Mouse (Mus musculus): Measurements from ENCODE around the gene Zfp990. TPM values are rescaled to one million over a fixed set of nuclear protein-coding genes. Genes with fewer than 3 reads are reported as not detected.
"Not testable (repeated sequence)": the region's sequence is repeated elsewhere in the genome, so short reads cannot be mapped to it uniquely, and the experiment has no call there.

Zfp990 gene
- total RNA-seq, 1 experiment, result 149 TPM

- not testable (repeated sequence) for H3K36me3 ChIP-seq (ENCODE audit: control insufficient read depth, insufficient read depth, low read length, poor library complexity, severe bottlenecking); H3K9me3 ChIP-seq (ENCODE audit: control insufficient read depth, insufficient read depth, low read depth, low read length)
These were observed 35.3 kb downstream of the Zfp990 start for GRCm38 (mm10) chr4:145545734-145546349.

GRCm38 (mm10) chr4:145546477-145546876, 35.9 kb downstream of the Zfp990 start:
- in situ Hi-C loops (cut with MboI; ENCODE audit: low sequenced_read_pairs in 2 of 2, unreplicated experiment in 2 of 2), result loop anchor here in 1 of 2 experiments (25.0 kb wide), 1 partner anchor 1791 kb away; no protein-coding TSS in a partner anchor
- H3K9me3 ChIP-seq (ENCODE audit: control insufficient read depth, insufficient read depth, low read depth, low read length); DNase-seq (ENCODE audit: low read depth, low spot score); H3K4me3 ChIP-seq (ENCODE audit: insufficient read depth in 1 of 2, low read depth in 1 of 2, low read length in 2 of 2, poor library complexity in 1 of 2, severe bottlenecking in 1 of 2); H3K27ac ChIP-seq (ENCODE audit: insufficient read depth, low read depth, low read length, poor library complexity, severe bottlenecking); H3K4me1 ChIP-seq (ENCODE audit: control insufficient read depth in 2 of 2, insufficient read depth in 2 of 2, low read length in 2 of 2, poor library complexity in 1 of 2); H3K36me3 ChIP-seq (ENCODE audit: control insufficient read depth, insufficient read depth, low read length, poor library complexity, severe bottlenecking); H3K9ac ChIP-seq (ENCODE audit: insufficient read depth, low read depth, low read length, poor library complexity, severe bottlenecking): not testable (repeated sequence)

More at GRCm38 (mm10) chr4:145545734-145546349, 35.3 kb downstream of the Zfp990 start:
- not testable (repeated sequence) for H3K4me1 ChIP-seq (ENCODE audit: control insufficient read depth in 2 of 2, insufficient read depth in 2 of 2, low read length in 2 of 2, poor library complexity in 1 of 2); H3K27ac ChIP-seq (ENCODE audit: insufficient read depth, low read depth, low read length, poor library complexity, severe bottlenecking); DNase-seq (ENCODE audit: low read depth, low spot score); H3K4me3 ChIP-seq (ENCODE audit: insufficient read depth in 1 of 2, low read depth in 1 of 2, low read length in 2 of 2, poor library complexity in 1 of 2, severe bottlenecking in 1 of 2); H3K9ac ChIP-seq (ENCODE audit: insufficient read depth, low read depth, low read length, poor library complexity, severe bottlenecking)
- in situ Hi-C loops (cut with MboI; ENCODE audit: low sequenced_read_pairs in 2 of 2, unreplicated experiment in 2 of 2), result loop anchor here in 1 of 2 experiments (25.0 kb wide), 1 partner anchor 1791 kb away; no protein-coding TSS in a partner anchor

- no peak overlapping the region for H3K4me3 ChIP-seq (ENCODE audit: insufficient read depth in 1 of 2, low read depth in 1 of 2, low read length in 2 of 2, poor library complexity in 1 of 2, severe bottlenecking in 1 of 2)
- TF ChIP-seq CHD2 (IDR thresholded peaks at IDR 0.05; ENCODE audit: low read depth, low read length) (0 out of 2 replicates have a peak, but pooled peaks have one; percentile 43), HCFC1 (IDR thresholded peaks at IDR 0.05; ENCODE audit: borderline replicate concordance, insufficient read depth, low read length) (0 out of 2 replicates have a peak, but pooled peaks have one; percentile 5), MAFK (IDR thresholded peaks at IDR 0.05; ENCODE audit: insufficient read depth, low read depth, low read length) (no peak)
- H3K9ac ChIP-seq (ENCODE audit: insufficient read depth, low read depth, low read length, poor library complexity, severe bottlenecking), result no peak overlapping the region
- peaks cover 4% of the 10 kb centered on the region in 2 experiments for H3K4me1 ChIP-seq (ENCODE audit: control insufficient read depth in 2 of 2, insufficient read depth in 2 of 2, low read length in 2 of 2, poor library complexity in 1 of 2)
- H3K9me3 ChIP-seq (ENCODE audit: control insufficient read depth, insufficient read depth, low read depth, low read length), result no peaks in the 10 kb centered on the region
- no peaks in the 10 kb centered on the region; the same call in 1 of the 2 replicates for H3K36me3 ChIP-seq (ENCODE audit: control insufficient read depth, insufficient read depth, low read length, poor library complexity, severe bottlenecking)
- in situ Hi-C loops (cut with MboI; ENCODE audit: low sequenced_read_pairs in 2 of 2, unreplicated experiment in 2 of 2), result loop anchor here (5.0 to 25.0 kb wide), 3 partner anchors 1538 to 1961 kb away; no protein-coding TSS in a partner anchor
- H3K27ac ChIP-seq (ENCODE audit: insufficient read depth, low read depth, low read length, poor library complexity, severe bottlenecking), result no peak overlapping the region
- no peak for DNase-seq (ENCODE audit: low read depth, low spot score)
These were observed 46.1 kb downstream of the Zfp990 start for GRCm38 (mm10) chr4:145556680-145557079.

GRCm38 (mm10) chr4:145559505-145560099, 49.0 kb downstream of the Zfp990 start:
- Histone ChIP-seq H3K9me3 (ENCODE audit: control insufficient read depth, insufficient read depth, low read depth, low read length) (no peaks in the 10 kb centered on the region), H3K4me3 (ENCODE audit: insufficient read depth in 1 of 2, low read depth in 1 of 2, low read length in 2 of 2, poor library complexity in 1 of 2, severe bottlenecking in 1 of 2) (no peak overlapping the region), H3K4me1 (ENCODE audit: control insufficient read depth in 2 of 2, insufficient read depth in 2 of 2, low read length in 2 of 2, poor library complexity in 1 of 2) (peaks cover 4% of the 10 kb centered on the region in 2 experiments), H3K36me3 (ENCODE audit: control insufficient read depth, insufficient read depth, low read length, poor library complexity, severe bottlenecking) (no peaks in the 10 kb centered on the region; the same call in 1 of the 2 replicates), H3K9ac (ENCODE audit: insufficient read depth, low read depth, low read length, poor library complexity, severe bottlenecking) (no peak overlapping the region), H3K27ac (ENCODE audit: insufficient read depth, low read depth, low read length, poor library complexity, severe bottlenecking) (no peak overlapping the region)
- in situ Hi-C loops (cut with MboI; ENCODE audit: low sequenced_read_pairs in 2 of 2, unreplicated experiment in 2 of 2), result loop anchor here (5.0 to 25.0 kb wide), 3 partner anchors 1535 to 1958 kb away; no protein-coding TSS in a partner anchor
- TF ChIP-seq ZNF384 (IDR thresholded peaks at IDR 0.05; ENCODE audit: low read depth, low read length) (no peak), ZC3H11A (IDR thresholded peaks at IDR 0.05; ENCODE audit: borderline replicate concordance, low read depth, low read length) (no peak), MAFK (IDR thresholded peaks at IDR 0.05; ENCODE audit: insufficient read depth, low read depth, low read length) (no peak), CHD2 (IDR thresholded peaks at IDR 0.05; ENCODE audit: low read depth, low read length) (no peak), HCFC1 (IDR thresholded peaks at IDR 0.05; ENCODE audit: borderline replicate concordance, insufficient read depth, low read length) (no peak)
- no peak for DNase-seq (ENCODE audit: low read depth, low spot score)
